9 mouse cellular contexts compared by ENCODE assay signal in genomic region chr6:95669335-95669729, GRCm38 (mm10). TPM values are rescaled to one million over a fixed set of nuclear protein-coding genes. Genes with fewer than 3 reads are reported as not detected.
DNase-seq lines count a peak whose midpoint lies in the region; ATAC-seq and TF ChIP-seq lines count a peak whose summit lies in the region.
"Had no signal": no experiment of that assay in that cellular context is flagged by ENCODE, and none has a peak within 500 bp of the region (broad histone marks: within the 10 kb centered on the region; RNA-seq: fewer than 3 reads in every experiment).

No protein-coding gene starts in this region.

- TF ChIP-seq CTCF in testis, adult 2 months (IDR thresholded peaks at IDR 0.05; ENCODE audit: control insufficient read depth, insufficient read depth, insufficient replicate concordance, low read depth, low read length) = peak; percentile 78; the same call in 1 of the 2 replicates

- TF ChIP-seq POLR2A in testis, adult 2 months (IDR thresholded peaks at IDR 0.05; ENCODE audit: control insufficient read depth, low read depth, low read length) = no peak

- no peaks in the 10 kb centered on the region for H3K4me1 ChIP-seq in testis, adult 2 months (ENCODE audit: control insufficient read depth, insufficient read depth, low read length)

- H3K36me3 ChIP-seq in testis, adult 2 months (ENCODE audit: control insufficient read depth, insufficient read depth, low read length) = no peaks in the 10 kb centered on the region
- H3K36me3 ChIP-seq: embryonic facial prominence, embryonic 12.5 days had no signal

- ATAC-seq in neutrophil, adult 5-6 weeks (ENCODE audit: extremely low read depth, insufficient number of reproducible peaks, low FRiP score, poor library complexity, severe bottlenecking) = peak; percentile 48; the same call in 1 of the 2 replicates

- DNase-seq in gastrocnemius, adult 18-20 months (ENCODE audit: low spot score) = peak; percentile 10
- no peak for DNase-seq in gastrocnemius, adult 8-10 months (ENCODE audit: low spot score in 2 of 2)
- DNase-seq in testis, postnatal 14 days (ENCODE audit: low spot score) = no peak
- DNase-seq in c-Kit-positive CD71-negative TER-119-negative erythroid progenitor cells, embryonic 14.5 days (ENCODE audit: low read depth) = peak; percentile 36
- DNase-seq in layer of hippocampus, postnatal 10 days (ENCODE audit: low spot score in 2 of 2) = peak; percentile 31 to 54
- DNase-seq in urinary bladder, adult 18-20 months (ENCODE audit: low spot score in 2 of 2) = no peak

- no peak overlapping the region for H3K27ac ChIP-seq in testis, adult 2 months (ENCODE audit: control insufficient read depth, insufficient read depth, low read depth, low read length)
- H3K27ac ChIP-seq: embryonic facial prominence, embryonic 12.5 days had no signal

- no peak overlapping the region for H3K4me3 ChIP-seq in testis, adult 2 months (ENCODE audit: control insufficient read depth, low read depth, low read length)
- H3K4me3 ChIP-seq: embryonic facial prominence, embryonic 12.5 days had no signal

- H3K27me3 ChIP-seq in testis, adult 2 months (ENCODE audit: control insufficient read depth, insufficient read depth, low read length) = no peaks in the 10 kb centered on the region
- H3K27me3 ChIP-seq: embryonic facial prominence, embryonic 12.5 days had no signal

RNA-seq across cellular contexts. Expression of gene Suclg2, which starts 49.3 kb away (rescaled TPM):
- total RNA-seq in gastrocnemius, adult 18-20 months (2021) = 10 to 100 TPM; 52.1 to 53.8 TPM
- total RNA-seq in gastrocnemius, adult 8-10 months (2022) = 10 to 100 TPM; 52.2 to 56.1 (median 53.1) TPM
- 4.6 and 5.1 TPM in 2 replicates for polyA plus RNA-seq in testis, adult 2 months (2012; rRNA removed)
- total RNA-seq in layer of hippocampus, postnatal 10 days (2021) = 10 to 100 TPM; 16.6 to 18.1 TPM
- total RNA-seq in neutrophil, adult 5-6 weeks (2017) = 21.0 and 28.9 TPM in 2 replicates

Comparison
In these comparisons a context has a peak if more than half of its experiments do, and no peak if none do; other contexts are left out.
1. DNase-seq: peak in gastrocnemius, adult 18-20 months (single experiment), c-Kit-positive CD71-negative TER-119-negative erythroid progenitor cells, embryonic 14.5 days (single experiment) and layer of hippocampus, postnatal 10 days (2 of 2); none in gastrocnemius, adult 8-10 months (0 of 2), testis, postnatal 14 days (single experiment) and urinary bladder, adult 18-20 months (0 of 2).